Mouse (Mus musculus): ENCODE data around the gene Tnfrsf19. TPM values are rescaled to one million over a fixed set of nuclear protein-coding genes. Genes with fewer than 3 reads are reported as not detected.

The Tnfrsf19 gene
- polyA plus RNA-seq, 1 experiment: 0.81 TPM

- no peak for TF ChIP-seq CTCF (IDR thresholded peaks at IDR 0.05; ENCODE audit: control insufficient read depth, insufficient read depth, insufficient replicate concordance, low read depth, low read length)
- no peak for TF ChIP-seq POLR2A (IDR thresholded peaks at IDR 0.05; ENCODE audit: control insufficient read depth, low read depth, low read length)
- H3K27me3 ChIP-seq (ENCODE audit: control insufficient read depth, insufficient read depth, low read length): no peaks in the 10 kb centered on the region
- H3K4me3 ChIP-seq (ENCODE audit: control insufficient read depth, low read depth, low read length): no peak overlapping the region
- no peak overlapping the region for H3K27ac ChIP-seq (ENCODE audit: control insufficient read depth, insufficient read depth, low read depth, low read length)
- no peaks in the 10 kb centered on the region for H3K36me3 ChIP-seq (ENCODE audit: control insufficient read depth, insufficient read depth, low read length)
- H3K4me1 ChIP-seq (ENCODE audit: control insufficient read depth, insufficient read depth, low read length): no peaks in the 10 kb centered on the region
Observed at GRCm38 (mm10) chr14:60916661-60917060, 129.6 kb downstream of the Tnfrsf19 start.

Other genes starting within 250 kb of the Tnfrsf19 start
- 1.1 and 1.3 TPM in 2 replicates for gene Sacs, start 92.0 kb upstream of the Tnfrsf19 start, polyA plus RNA-seq (2012; rRNA removed)
- gene Sgcg, start 212.0 kb upstream of the Tnfrsf19 start, polyA plus RNA-seq (2012; rRNA removed): 0.28 and 0.67 TPM in 2 replicates